Mouse (Mus musculus) olfactory bulb, adult 2 months (tissue): ENCODE results near the gene Hist1h3a.

Source experiments
- CTCF ChIP-seq: fragments of 200-500 bp; IDR thresholded peaks from 2 replicates; pipeline ENCODE4 v1.5.1; 2012; ENCODE audit warnings: low read depth, mild to moderate bottlenecking, low read length, moderate library complexity; ENCODE audit not compliant: insufficient read depth
- POLR2A ChIP-seq: fragments of 200-500 bp; IDR thresholded peaks from 2 replicates; pipeline ENCODE4 v1.6.1; 2012; ENCODE audit warnings: mild to moderate bottlenecking, low read depth, low read length, moderate library complexity; ENCODE audit not compliant: insufficient read depth

- TF ChIP-seq CTCF (no peak), POLR2A (no peak)
Observed at GRCm38 (mm10) chr13:23757211-23757773, 4.9 kb downstream of the Hist1h3a start.
